Comparison of ENCODE assay signal across 9 mouse cellular contexts in genomic region chr3:108838980-108839379, GRCm38 (mm10). TPM values are rescaled to one million over a fixed set of nuclear protein-coding genes. Genes with fewer than 3 reads are reported as not detected.
DNase-seq lines count a peak whose midpoint lies in the region; ATAC-seq lines count a peak whose summit lies in the region.
"Had no signal": no experiment of that assay in that cellular context is flagged by ENCODE, and none has a peak within 500 bp of the region (broad histone marks: within the 10 kb centered on the region; RNA-seq: fewer than 3 reads in every experiment).

No protein-coding gene starts in this region.

- H3K9me3 ChIP-seq in heart, embryonic 15.5 days (replicated peaks): no peaks in the 10 kb centered on the region
- H3K9me3 ChIP-seq in hindbrain, embryonic 16.5 days (ENCODE audit: control insufficient read depth, low read length): no peaks in the 10 kb centered on the region
- no peaks in the 10 kb centered on the region for H3K9me3 ChIP-seq in midbrain, embryonic 12.5 days

- 0 out of 2 replicates have a peak overlapping the region, but pooled peaks have one; percentile 83 for H3K9ac ChIP-seq in heart, embryonic 15.5 days
- no peak overlapping the region for H3K9ac ChIP-seq in hindbrain, embryonic 16.5 days (ENCODE audit: low read depth, low read length)
- H3K9ac ChIP-seq in midbrain, embryonic 12.5 days (replicated peaks): no peak overlapping the region

- H3K27ac ChIP-seq in heart, embryonic 15.5 days: no peak overlapping the region
- no peak overlapping the region for H3K27ac ChIP-seq in hindbrain, embryonic 16.5 days (ENCODE audit: low read depth, low read length)
- H3K27ac ChIP-seq in midbrain, embryonic 12.5 days (replicated peaks): no peak overlapping the region

- peaks cover 12% of the 10 kb centered on the region for H3K4me1 ChIP-seq in heart, embryonic 15.5 days (replicated peaks)
- peaks cover 8% of the 10 kb centered on the region for H3K4me1 ChIP-seq in hindbrain, embryonic 16.5 days (ENCODE audit: control insufficient read depth, insufficient read depth, low read depth, low read length)
- H3K4me1 ChIP-seq in midbrain, embryonic 12.5 days: 0 out of 2 replicates have a peak, but pooled peaks cover 2% of the 10 kb centered on the region

- H3K27me3 ChIP-seq in heart, embryonic 15.5 days: no peaks in the 10 kb centered on the region
- H3K27me3 ChIP-seq in hindbrain, embryonic 16.5 days (replicated peaks; ENCODE audit: control insufficient read depth, insufficient read depth, low read length): no peaks in the 10 kb centered on the region
- H3K27me3 ChIP-seq in midbrain, embryonic 12.5 days: no peaks in the 10 kb centered on the region

- no peak for DNase-seq in heart, postnatal 4 days
- DNase-seq in c-Kit-positive CD71-positive TER-119-positive erythroid progenitor cells, embryonic 14.5 days (ENCODE audit: low spot score): peak; percentile 34
- DNase-seq in layer of hippocampus, postnatal 25 days (ENCODE audit: extremely low spot score in 1 of 2, low spot score in 1 of 2): no peak
- no peak for DNase-seq in ovary, adult 18-20 months (ENCODE audit: low spot score)
- no peak for DNase-seq in right cerebral cortex, postnatal 36 days (ENCODE audit: low spot score in 2 of 2)

- ATAC-seq in heart, embryonic 15.5 days (replicated peaks; ENCODE audit: insufficient number of reproducible peaks, insufficient read depth, low FRiP score, low read depth): no peak
- ATAC-seq in hindbrain, embryonic 16.5 days: no peak
- ATAC-seq in midbrain, embryonic 12.5 days (ENCODE audit: low FRiP score, low read depth): no peak

- peak overlapping the region; percentile 85 for H3K4me3 ChIP-seq in heart, embryonic 15.5 days
- no peak overlapping the region for H3K4me3 ChIP-seq in hindbrain, embryonic 16.5 days (ENCODE audit: low read length)
- H3K4me3 ChIP-seq in midbrain, embryonic 12.5 days: peak overlapping the region; percentile 81; the same call in 1 of the 2 replicates

- WGBS in heart, embryonic 15.5 days: 63% methylated on average over 7 of the region's 7 CpGs
- WGBS in hindbrain, embryonic 16.5 days: 83% methylated on average over 7 of the region's 7 CpGs
- 88% methylated on average over 7 of the region's 7 CpGs for WGBS in midbrain, embryonic 12.5 days

- peak overlapping the region; percentile 64 for H3K4me2 ChIP-seq in heart, embryonic 15.5 days
- peak overlapping the region; percentile 69 for H3K4me2 ChIP-seq in hindbrain, embryonic 16.5 days (ENCODE audit: low read length)
- H3K4me2 ChIP-seq in midbrain, embryonic 12.5 days (replicated peaks): peak overlapping the region; percentile 59

- no peaks in the 10 kb centered on the region; the same call in 1 of the 2 replicates for H3K36me3 ChIP-seq in heart, embryonic 15.5 days
- H3K36me3 ChIP-seq in hindbrain, embryonic 16.5 days (ENCODE audit: control insufficient read depth, insufficient read depth, low read length): no peaks in the 10 kb centered on the region
- H3K36me3 ChIP-seq in midbrain, embryonic 12.5 days: no peaks in the 10 kb centered on the region

RNA-seq across cellular contexts. Expression of gene Stxbp3, which starts 1.3 kb away (rescaled TPM):
- 28.1 and 29.9 TPM in 2 replicates for polyA plus RNA-seq in heart, embryonic 15.5 days (2015; fragmentation: Nextera tagmentation; extraction: Ambion mirVana)
- total RNA-seq in heart, postnatal 4 days (2021): 10 to 100 TPM; 30.6 to 31.7 TPM
- 16.7 and 17.3 TPM in 2 replicates for polyA plus RNA-seq in hindbrain, embryonic 16.5 days (2015; fragmentation: Nextera tagmentation; extraction: Ambion mirVana)
- polyA plus RNA-seq in midbrain, embryonic 12.5 days (2016; fragmentation: Nextera tagmentation; extraction: Ambion mirVana): 23.1 and 23.3 TPM in 2 replicates
- 10 to 100 TPM; 24.3 to 26.4 TPM for total RNA-seq in layer of hippocampus, postnatal 25 days (2021)

RNA-seq across cellular contexts. Expression of gene Fndc7, which starts 50.8 kb away (rescaled TPM):
- polyA plus RNA-seq in heart, embryonic 15.5 days (2015; fragmentation: Nextera tagmentation; extraction: Ambion mirVana): 0.09 and 0.36 TPM in 2 replicates
- under 1 TPM; 0.09 to 0.14 TPM for total RNA-seq in heart, postnatal 4 days (2021)
- 0.05 and 0.06 TPM in 2 replicates for polyA plus RNA-seq in hindbrain, embryonic 16.5 days (2015; fragmentation: Nextera tagmentation; extraction: Ambion mirVana)
- 0.08 TPM in 1 of 2 replicates, not detected in the other for polyA plus RNA-seq in midbrain, embryonic 12.5 days (2016; fragmentation: Nextera tagmentation; extraction: Ambion mirVana)
- under 1 TPM in 1 of 2 experiments, not detected in 1; 0.23 TPM for total RNA-seq in layer of hippocampus, postnatal 25 days (2021)
- total RNA-seq: hematopoietic stem cell, adult 5-6 weeks had no signal
